Mouse (Mus musculus) testis, adult 2 months (tissue): ENCODE data around the gene Ndufb2. TPM values are rescaled to one million over a fixed set of nuclear protein-coding genes. Genes with fewer than 3 reads are reported as not detected.

Experiments used
- H3K27ac ChIP-seq: fragments of 200-500 bp; 2 replicates; pipeline ENCODE4 v1.5.1; 2012; ENCODE audit warnings: low read depth, low read length; ENCODE audit not compliant: control insufficient read depth, insufficient read depth
- H3K27me3 ChIP-seq: fragments of 200-500 bp; 2 replicates; pipeline ENCODE4 v1.6.1; 2012; ENCODE audit warnings: mild to moderate bottlenecking, low read length, moderate library complexity; ENCODE audit not compliant: control insufficient read depth, insufficient read depth
- H3K36me3 ChIP-seq: fragments of 200-500 bp; 2 replicates; pipeline ENCODE4 v1.6.1; 2012; ENCODE audit warnings: mild to moderate bottlenecking, low read length; ENCODE audit not compliant: control insufficient read depth, insufficient read depth
- H3K4me1 ChIP-seq: fragments of 200-500 bp; 2 replicates; pipeline ENCODE4 v1.6.1; 2012; ENCODE audit warnings: low read length; ENCODE audit not compliant: control insufficient read depth, insufficient read depth
- H3K4me3 ChIP-seq: fragments of 200-500 bp; 2 replicates; pipeline ENCODE4 v1.5.1; 2012; ENCODE audit warnings: low read depth, mild to moderate bottlenecking, low read length, moderate library complexity, mixed read lengths; ENCODE audit not compliant: control insufficient read depth
- CTCF ChIP-seq: fragments of 200-500 bp; IDR thresholded peaks from 2 replicates; pipeline ENCODE4 v1.5.1; 2012; ENCODE audit warnings: low read depth, mild to moderate bottlenecking, inconsistent platforms, low read length, moderate library complexity; ENCODE audit not compliant: control insufficient read depth, insufficient read depth, insufficient replicate concordance
- POLR2A ChIP-seq: fragments of 200-500 bp; IDR thresholded peaks from 2 replicates; pipeline ENCODE4 v1.6.1; 2012; ENCODE audit warnings: low read depth, mild to moderate bottlenecking, inconsistent platforms, low read length, moderate library complexity; ENCODE audit not compliant: control insufficient read depth
- polyA plus RNA-seq: library from polyadenylated mRNA; depleted of rRNA; stranded (reverse); fragments of >200 nt; gene quantifications from 2 replicates; pipeline ENCODE4 v1.2.3, GENCODE M21; 2012

Ndufb2 gene
- polyA plus RNA-seq, 1 experiment = 128 TPM

GRCm38 (mm10) chr6:39585517-39585916, 6.9 kb upstream of the Ndufb2 start, which contains the start of gene Gm42420:
Gene Gm42420, plus strand, starts transcription at chr6:39585753.
- H3K4me3 ChIP-seq = peak within 1 kb of the TSS; percentile 64
- H3K27me3 ChIP-seq = no peaks in the 10 kb centered on the region
- no peak within 1 kb of the TSS for H3K27ac ChIP-seq
- TF ChIP-seq CTCF (no peak), POLR2A (no peak)
- no peaks in the 10 kb centered on the region; the same call in 1 of the 2 replicates for H3K4me1 ChIP-seq
- H3K36me3 ChIP-seq = no peaks in the 10 kb centered on the region; the same call in 1 of the 2 replicates

- Histone ChIP-seq H3K4me3 (peak overlapping the region; percentile 94; the same call in 1 of the 2 replicates), H3K27me3 (no peaks in the 10 kb centered on the region), H3K27ac (no peak overlapping the region)
These were observed 893 bp upstream of the Ndufb2 start for GRCm38 (mm10) chr6:39591481-39591880.

DNA sequence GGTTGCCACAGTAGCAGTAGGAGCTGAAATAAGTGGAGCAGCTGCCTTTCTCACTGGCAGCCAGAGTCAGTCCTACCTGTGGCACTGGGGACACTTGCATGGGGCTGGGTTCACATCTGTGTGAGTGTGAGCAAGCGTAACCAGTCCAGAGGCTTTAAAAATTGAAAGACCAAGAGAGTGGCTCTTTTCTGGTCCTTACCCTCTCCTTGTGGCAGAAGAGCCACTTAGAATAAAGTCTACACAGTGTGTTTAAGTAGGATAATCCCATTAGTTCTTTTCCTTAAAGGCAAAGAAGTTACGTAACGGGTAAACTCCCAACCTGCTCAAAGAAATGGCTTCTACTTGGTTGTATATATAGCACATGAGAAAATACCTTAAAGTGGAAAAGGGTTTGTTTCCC, 8.5 kb downstream of the Ndufb2 start:
- Histone ChIP-seq H3K36me3 (peaks cover 2% of the 10 kb centered on the region; the same call in 1 of the 2 replicates), H3K27ac (no peak overlapping the region), H3K27me3 (no peaks in the 10 kb centered on the region), H3K4me3 (no peak overlapping the region), H3K4me1 (no peaks in the 10 kb centered on the region)
- TF ChIP-seq POLR2A = no peak

More at GRCm38 (mm10) chr6:39591481-39591880, 893 bp upstream of the Ndufb2 start:
- TF ChIP-seq POLR2A (no peak), CTCF (no peak)
- peaks cover 2% of the 10 kb centered on the region; the same call in 1 of the 2 replicates for H3K4me1 ChIP-seq
- H3K36me3 ChIP-seq = no peaks in the 10 kb centered on the region

DNA sequence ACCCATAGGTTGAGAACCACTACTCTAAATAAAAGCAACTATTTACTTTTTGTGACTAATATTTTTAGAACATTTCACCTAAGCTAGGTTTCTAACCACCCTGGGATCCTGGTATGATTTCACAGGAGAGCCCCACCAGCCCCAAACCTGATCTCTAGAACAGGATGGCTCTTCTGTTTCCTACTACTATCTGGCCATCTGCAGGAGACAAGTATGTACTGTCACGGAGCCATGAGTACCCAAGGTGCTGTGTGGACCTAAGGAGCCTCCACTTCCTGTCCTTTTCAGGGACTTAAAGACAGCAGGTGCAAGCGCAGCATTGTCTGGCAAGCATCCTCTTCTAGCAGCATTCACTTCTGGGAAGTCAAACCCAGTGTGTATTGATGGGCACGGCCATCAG, 9.5 kb downstream of the Ndufb2 start:
- Histone ChIP-seq H3K4me1 (no peaks in the 10 kb centered on the region), H3K27ac (no peak overlapping the region), H3K36me3 (peaks cover 2% of the 10 kb centered on the region; the same call in 1 of the 2 replicates), H3K4me3 (no peak overlapping the region), H3K27me3 (no peaks in the 10 kb centered on the region)
- TF ChIP-seq POLR2A = no peak
- no peak for TF ChIP-seq CTCF

DNA sequence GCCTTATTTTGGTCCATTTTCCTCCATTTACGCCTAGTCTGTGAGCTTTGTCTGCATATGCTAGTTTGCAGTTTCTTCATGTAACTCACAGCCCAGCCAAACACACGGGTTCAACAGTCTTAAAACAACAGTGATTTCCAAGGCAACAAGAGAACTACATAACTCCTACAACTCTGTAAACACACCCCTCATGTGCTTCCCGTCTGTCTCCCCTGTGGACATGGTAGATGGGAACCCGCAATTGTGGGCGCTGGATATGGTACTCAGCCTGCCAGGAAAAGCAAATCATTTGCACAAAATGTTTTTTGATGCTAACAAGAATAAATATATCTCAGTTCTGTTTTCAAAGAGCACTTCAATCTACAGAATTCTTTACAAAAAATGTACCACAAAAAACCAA, 12.2 kb downstream of the Ndufb2 start:
- TF ChIP-seq CTCF (no peak), POLR2A (no peak)
- H3K27me3 ChIP-seq = no peaks in the 10 kb centered on the region
- no peaks in the 10 kb centered on the region for H3K36me3 ChIP-seq
- H3K27ac ChIP-seq = no peak overlapping the region
- H3K4me1 ChIP-seq = no peaks in the 10 kb centered on the region
- no peak overlapping the region for H3K4me3 ChIP-seq

- Histone ChIP-seq H3K36me3 (no peaks in the 10 kb centered on the region), H3K4me1 (no peaks in the 10 kb centered on the region), H3K27ac (no peak overlapping the region), H3K27me3 (no peaks in the 10 kb centered on the region), H3K4me3 (no peak overlapping the region)
- no peak for TF ChIP-seq CTCF
- TF ChIP-seq POLR2A = no peak
These were observed 13.7 kb downstream of the Ndufb2 start for GRCm38 (mm10) chr6:39606056-39606455.

GRCm38 (mm10) chr6:39606862-39607261, 14.5 kb downstream of the Ndufb2 start:
- H3K27me3 ChIP-seq = no peaks in the 10 kb centered on the region
- H3K27ac ChIP-seq = no peak overlapping the region
- no peaks in the 10 kb centered on the region for H3K4me1 ChIP-seq
- H3K36me3 ChIP-seq = no peaks in the 10 kb centered on the region; the same call in 1 of the 2 replicates
- H3K4me3 ChIP-seq = no peak overlapping the region
- TF ChIP-seq CTCF (no peak), POLR2A (no peak)

DNA sequence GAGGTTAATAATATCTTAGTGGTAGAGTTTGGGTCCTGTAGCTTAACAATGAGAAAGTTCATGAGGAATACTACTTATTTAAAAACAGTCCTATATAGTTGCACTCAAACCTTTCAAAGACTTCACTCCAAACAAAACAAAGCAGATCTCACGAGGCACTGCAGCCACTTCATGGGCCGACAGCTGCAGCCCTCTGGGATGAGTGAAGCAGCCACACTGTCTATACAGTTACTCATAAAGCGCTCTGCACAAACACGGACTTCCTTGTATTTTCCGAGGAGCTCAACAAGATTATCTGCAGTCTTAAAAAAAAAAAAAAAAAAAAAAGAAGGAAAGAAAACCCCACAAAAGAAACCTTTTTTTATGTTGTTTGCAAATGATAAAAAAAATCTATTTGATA, 15.0 kb downstream of the Ndufb2 start:
- Histone ChIP-seq H3K36me3 (no peaks in the 10 kb centered on the region; the same call in 1 of the 2 replicates), H3K27me3 (no peaks in the 10 kb centered on the region), H3K4me1 (no peaks in the 10 kb centered on the region), H3K27ac (no peak overlapping the region), H3K4me3 (no peak overlapping the region)
- no peak for TF ChIP-seq POLR2A
- no peak for TF ChIP-seq CTCF
